Mouse (Mus musculus): ENCODE results near the gene Pxmp4.
A peak's percentile ranks its signal among the peaks of the same experiment; 100 is the strongest.

Pxmp4 gene

DNA sequence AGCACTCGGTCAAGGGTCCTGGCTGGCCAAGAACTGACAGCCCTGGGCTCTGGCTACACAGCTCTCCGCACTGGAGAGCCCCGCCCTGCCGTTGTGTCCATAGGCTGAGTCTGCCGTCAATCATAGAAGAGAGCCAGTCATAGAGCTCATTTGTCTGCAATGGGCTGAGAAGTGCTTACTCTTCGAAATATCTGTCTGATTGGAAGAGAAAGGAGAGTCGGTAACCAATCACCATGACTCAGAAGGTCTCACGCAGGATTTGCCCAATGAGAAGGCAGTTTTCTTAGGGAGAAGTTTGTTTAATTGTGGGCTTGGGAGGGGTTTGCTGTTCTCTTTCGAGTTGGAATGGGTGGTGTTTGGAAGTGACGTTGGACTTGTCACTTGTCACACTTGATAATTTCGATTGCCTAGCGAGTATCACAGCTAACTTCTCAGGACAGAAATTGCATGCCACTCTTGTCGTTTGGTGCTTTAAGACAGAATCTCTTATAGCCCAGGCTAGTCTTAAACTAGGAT lies at the start of gene Pxmp4:
TSS of gene Pxmp4 (minus strand) at position 71 of the 516 bp plus-strand sequence.
- DNase-seq (ENCODE audit: low read depth), result peak; percentile 99

DNA sequence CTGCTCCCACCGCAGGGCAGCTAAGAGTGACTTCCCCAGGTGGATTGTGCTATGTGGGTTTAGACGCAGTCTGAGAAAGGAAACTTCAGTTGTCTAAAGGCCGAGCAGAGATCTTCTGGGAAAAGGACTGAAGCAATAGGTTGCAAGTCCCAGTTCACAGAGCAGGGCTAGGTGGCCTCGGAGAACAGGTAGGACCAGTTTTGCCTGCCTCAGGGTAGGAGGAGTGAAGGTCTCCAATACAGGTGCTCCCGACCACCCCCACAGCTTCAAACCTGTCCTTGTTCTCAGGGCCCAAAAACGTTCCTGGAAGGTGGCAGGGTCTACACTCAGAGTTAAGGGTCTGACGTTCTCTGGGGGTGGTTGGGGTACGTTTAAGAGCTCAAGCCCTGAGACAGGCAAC lies 47.9 kb upstream of the Pxmp4 start, which contains the start of gene Chmp4b:
TSS of gene Chmp4b (plus strand) at position 343 of the 400 bp plus-strand sequence.
- no peak for DNase-seq (ENCODE audit: low read depth)

GRCm38 (mm10) chr2:154650404-154650803 lies 46.9 kb upstream of the Pxmp4 start:
- no peak for DNase-seq (ENCODE audit: low read depth)

DNA sequence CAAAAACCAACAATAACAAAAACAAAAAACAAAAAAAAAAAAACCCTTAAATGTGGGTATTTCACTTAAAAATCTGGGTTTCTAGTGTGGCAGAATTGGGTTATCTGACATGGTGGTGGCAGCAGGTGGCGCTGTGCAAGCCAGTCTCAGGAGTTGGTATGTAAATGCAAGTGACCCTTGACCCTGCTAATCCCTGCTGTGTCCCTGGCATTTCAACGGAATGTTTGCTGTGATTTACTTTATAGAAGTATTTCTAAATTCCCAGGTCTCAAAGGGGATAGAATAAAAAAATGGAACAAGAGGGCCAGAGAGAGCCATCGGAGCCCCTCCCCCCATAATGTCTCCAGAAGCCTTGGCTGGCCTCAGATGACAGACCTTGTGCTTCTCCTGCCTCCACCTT lies 44.6 kb upstream of the Pxmp4 start:
- DNase-seq (ENCODE audit: low read depth), result peak; percentile 36

- DNase-seq (ENCODE audit: low read depth), result peak; percentile 49
Observed at GRCm38 (mm10) chr2:154646634-154647033, 43.1 kb upstream of the Pxmp4 start.

DNA sequence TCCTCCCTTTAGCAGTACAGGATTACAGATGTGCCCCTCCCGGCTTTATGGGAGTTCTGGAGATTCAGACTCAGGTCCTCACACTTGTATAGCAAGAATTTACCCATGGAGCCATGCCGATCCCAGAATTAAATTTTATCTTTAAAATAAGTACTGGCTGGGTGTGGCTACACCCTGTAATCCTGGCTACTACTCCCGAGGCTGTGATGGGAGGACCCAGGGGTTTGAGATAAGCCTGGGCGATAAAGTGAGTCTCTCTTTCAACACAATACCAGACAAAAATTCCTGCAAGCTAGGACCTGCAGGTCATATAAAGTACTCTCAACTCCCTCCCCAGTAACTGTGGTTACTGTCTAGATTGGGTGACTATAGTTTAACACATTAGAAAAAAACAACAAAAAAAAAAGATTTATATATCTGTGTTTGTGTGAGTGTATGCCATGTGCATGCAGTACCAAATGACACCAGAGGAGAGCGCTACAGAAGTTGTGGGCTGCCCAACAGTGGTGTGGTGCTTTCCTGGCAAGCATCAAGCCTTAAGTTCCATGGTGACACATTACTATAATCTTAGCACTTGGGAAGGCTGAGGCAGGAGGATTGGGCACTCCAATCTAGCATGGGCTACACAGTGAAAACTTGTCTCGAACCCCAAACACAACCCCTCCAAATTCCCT lies 39.3 kb upstream of the Pxmp4 start:
- DNase-seq (ENCODE audit: low read depth), result no peak

DNA sequence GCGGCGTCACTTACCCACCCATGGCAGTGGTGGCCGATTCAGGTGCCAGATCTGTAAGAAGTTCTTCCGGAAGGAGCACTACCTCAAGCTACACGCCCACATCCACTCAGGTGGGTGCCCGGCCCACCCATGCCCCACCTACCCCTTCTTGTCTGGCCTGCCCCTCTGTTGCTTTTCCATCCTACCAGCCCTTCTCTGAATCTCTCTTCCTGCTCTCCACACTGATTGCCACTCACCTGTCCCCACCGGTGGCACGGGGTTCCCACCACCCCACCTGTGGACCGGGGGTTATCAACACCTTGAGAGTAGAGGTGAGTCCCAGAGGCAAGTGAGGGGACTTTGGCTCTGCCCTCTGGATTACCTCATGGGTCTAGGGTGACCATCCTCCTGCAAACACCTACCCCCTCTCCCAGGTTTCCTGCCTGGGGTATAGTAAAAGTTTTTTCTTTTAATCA lies 38.5 kb upstream of the Pxmp4 start:
- no peak for DNase-seq (ENCODE audit: low read depth)

DNA sequence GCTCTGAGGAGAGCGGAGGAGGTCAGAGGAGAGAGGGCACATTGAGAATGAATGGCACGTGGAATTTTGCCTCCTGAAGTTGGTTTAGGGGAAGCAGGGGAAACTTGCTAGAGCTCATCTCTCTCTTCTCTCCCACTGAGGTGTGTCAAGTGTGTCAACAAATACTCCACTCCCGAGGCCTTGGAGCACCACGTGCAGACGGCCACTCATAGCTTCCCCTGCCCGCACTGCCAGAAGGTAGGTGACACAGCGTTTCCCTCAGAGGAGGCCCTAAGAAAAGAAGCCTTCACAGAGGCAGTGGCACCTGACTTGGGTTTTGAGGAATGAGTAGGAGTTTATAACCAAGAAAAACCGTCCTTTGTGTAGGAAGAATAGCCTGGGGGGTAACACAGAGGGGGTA lies 37.7 kb upstream of the Pxmp4 start:
- no peak for DNase-seq (ENCODE audit: low read depth)

- no peak for DNase-seq (ENCODE audit: low read depth)
Observed at GRCm38 (mm10) chr2:154639115-154639514, 35.6 kb upstream of the Pxmp4 start.

GRCm38 (mm10) chr2:154638521-154638920 lies 35.0 kb upstream of the Pxmp4 start:
- DNase-seq (ENCODE audit: low read depth), result peak; percentile 20

DNA sequence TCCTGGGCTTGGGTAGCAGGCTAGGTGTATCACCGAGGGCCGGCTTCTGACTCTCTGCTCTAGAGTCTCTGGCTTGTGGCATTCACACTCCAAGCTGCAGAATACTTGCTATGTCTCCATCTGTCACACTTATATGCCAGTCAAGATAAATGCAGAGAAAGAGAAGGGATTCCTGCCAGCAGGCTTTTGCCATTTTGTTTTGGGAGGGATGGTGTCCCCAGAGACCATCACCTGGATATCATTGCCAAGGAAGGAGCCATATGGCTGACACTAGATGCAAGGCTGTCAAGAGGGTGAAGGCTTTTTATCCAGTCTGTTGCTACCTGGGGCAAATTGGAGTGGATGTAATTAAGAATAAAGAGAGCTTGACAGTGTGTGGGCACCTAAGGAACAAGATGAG lies 32.3 kb upstream of the Pxmp4 start:
- DNase-seq (ENCODE audit: low read depth), result no peak

GRCm38 (mm10) chr2:154633876-154634644 lies 30.6 kb upstream of the Pxmp4 start:
- DNase-seq (ENCODE audit: low read depth), result no peak

DNA sequence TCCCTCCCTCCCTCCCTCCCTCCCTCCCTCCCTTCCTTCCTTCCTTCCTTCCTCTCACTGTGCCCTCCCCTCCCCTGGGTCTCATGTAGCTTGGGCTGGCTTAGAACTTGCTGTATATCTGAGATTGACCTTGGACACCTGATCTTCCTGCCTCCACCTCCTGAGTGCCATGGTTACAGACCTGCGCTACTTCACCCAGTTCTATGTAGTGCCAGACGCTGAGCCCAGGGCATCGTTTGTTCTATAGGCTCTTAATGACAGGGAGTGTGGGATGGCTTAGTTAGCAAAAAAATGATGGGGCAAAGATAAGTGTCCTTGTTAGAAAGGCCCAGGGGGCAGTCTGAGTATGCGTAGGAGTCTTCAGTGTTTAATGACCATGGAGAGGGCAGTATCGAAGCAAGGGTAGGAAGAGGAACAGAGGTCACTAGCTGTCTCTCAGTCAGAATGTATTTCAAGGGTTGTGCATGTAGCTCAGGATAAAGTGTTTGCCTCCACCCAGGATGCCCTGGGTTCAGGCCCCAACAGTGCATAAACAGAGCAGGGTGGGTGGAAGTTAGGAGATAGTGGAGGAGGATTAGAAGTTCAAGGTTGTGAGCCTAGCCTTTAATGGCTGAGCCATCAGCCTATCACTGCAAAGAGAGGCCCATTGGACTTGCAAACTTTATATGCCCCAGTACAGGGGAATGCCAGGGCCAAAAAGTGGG lies 29.7 kb upstream of the Pxmp4 start:
- no peak for DNase-seq (ENCODE audit: low read depth)

DNA sequence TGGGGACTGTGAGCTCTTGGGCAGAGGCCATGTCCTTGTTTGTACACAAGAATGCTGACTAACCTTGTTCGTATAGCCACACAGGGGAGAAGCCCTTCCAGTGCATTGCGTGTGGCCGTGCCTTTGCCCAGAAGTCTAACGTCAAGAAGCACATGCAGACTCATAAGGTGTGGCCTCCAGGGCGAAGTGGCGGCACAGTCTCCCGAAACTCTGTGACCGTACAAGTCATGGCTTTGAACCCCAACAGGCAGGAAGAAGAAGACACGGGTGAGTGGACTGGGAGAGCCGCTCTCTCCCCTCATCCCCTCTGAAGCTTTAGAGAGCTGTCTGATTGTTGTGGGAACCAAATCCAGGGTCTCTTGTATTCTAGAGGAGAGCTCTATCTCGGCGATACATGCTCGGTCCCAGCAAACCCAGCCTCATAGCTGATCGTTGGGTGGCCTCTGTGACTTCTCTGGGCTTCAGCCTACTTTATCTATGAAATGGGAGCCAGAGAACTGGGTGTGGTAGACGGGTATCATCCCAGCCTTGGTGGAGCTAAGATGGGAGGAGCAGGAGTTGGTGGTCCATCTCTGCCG lies 28.8 kb upstream of the Pxmp4 start:
- no peak for DNase-seq (ENCODE audit: low read depth)

DNA sequence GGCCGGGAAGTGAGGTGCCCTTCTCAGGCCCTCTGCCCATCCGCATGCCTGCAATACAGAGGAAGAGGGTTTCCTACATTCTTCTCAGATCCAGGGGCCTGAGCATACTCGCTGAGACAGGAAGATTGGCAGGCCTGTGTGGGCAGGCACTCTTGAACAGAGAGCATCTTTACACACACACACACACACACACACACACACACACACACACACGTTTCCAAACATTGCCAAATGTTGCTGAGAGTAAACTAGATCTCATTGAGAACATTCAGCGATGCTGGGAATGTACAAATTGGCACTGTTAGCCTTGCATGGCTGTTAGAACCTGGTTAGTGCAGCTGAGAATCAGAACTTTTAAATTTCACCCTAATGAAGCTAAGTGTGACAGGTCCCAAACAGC lies 27.0 kb upstream of the Pxmp4 start:
- DNase-seq (ENCODE audit: low read depth), result no peak

- DNase-seq (ENCODE audit: low read depth), result peak; percentile 25
Observed at GRCm38 (mm10) chr2:154624137-154624536, 20.6 kb upstream of the Pxmp4 start.

- no peak for DNase-seq (ENCODE audit: low read depth)
Observed at GRCm38 (mm10) chr2:154621684-154622083, 18.2 kb upstream of the Pxmp4 start.

GRCm38 (mm10) chr2:154617061-154617460 lies 13.6 kb upstream of the Pxmp4 start:
- DNase-seq (ENCODE audit: low read depth), result no peak

GRCm38 (mm10) chr2:154615674-154616073 lies 12.2 kb upstream of the Pxmp4 start:
- DNase-seq (ENCODE audit: low read depth), result no peak

GRCm38 (mm10) chr2:154614841-154615576 lies 11.5 kb upstream of the Pxmp4 start:
- no peak for DNase-seq (ENCODE audit: low read depth)
